Mouse (Mus musculus) right cerebral cortex, postnatal 14 days (tissue): ENCODE measurements around the gene Adssl1.
A peak's percentile ranks its signal among the peaks of the same experiment; 100 is the strongest.

Experiments used
- DNase-seq: peaks from one replicate; pipeline ENCODE4 v3.0.0; 2022

The Adssl1 gene

GRCm38 (mm10) chr12:112660576-112661326 lies 40.9 kb downstream of the Adssl1 start:
- no peak for DNase-seq

- DNase-seq, result no peak
These were observed 41.4 kb downstream of the Adssl1 start for GRCm38 (mm10) chr12:112661327-112661605.

- no peak for DNase-seq
These were observed 42.0 kb downstream of the Adssl1 start for GRCm38 (mm10) chr12:112661851-112662250.

- no peak for DNase-seq
These were observed 43.5 kb downstream of the Adssl1 start for GRCm38 (mm10) chr12:112663303-112663702.

GRCm38 (mm10) chr12:112663716-112664115 lies 43.9 kb downstream of the Adssl1 start:
- DNase-seq, result no peak

GRCm38 (mm10) chr12:112664124-112664523 lies 44.3 kb downstream of the Adssl1 start:
- no peak for DNase-seq

GRCm38 (mm10) chr12:112664656-112665055 lies 44.8 kb downstream of the Adssl1 start:
- no peak for DNase-seq

- peak; percentile 88 for DNase-seq
These were observed 45.6 kb downstream of the Adssl1 start for GRCm38 (mm10) chr12:112665445-112665844.

- DNase-seq, result no peak
These were observed 46.2 kb downstream of the Adssl1 start for GRCm38 (mm10) chr12:112665881-112666544.

GRCm38 (mm10) chr12:112667619-112668297 lies 47.9 kb downstream of the Adssl1 start:
- no peak for DNase-seq

GRCm38 (mm10) chr12:112670718-112671393 lies 51.0 kb downstream of the Adssl1 start:
- no peak for DNase-seq

- DNase-seq, result no peak
These were observed 52.0 kb downstream of the Adssl1 start for GRCm38 (mm10) chr12:112671891-112672290.

- DNase-seq, result no peak
These were observed 53.1 kb downstream of the Adssl1 start for GRCm38 (mm10) chr12:112672744-112673575.

GRCm38 (mm10) chr12:112673576-112674091 lies 53.8 kb downstream of the Adssl1 start:
- DNase-seq, result peak; percentile 67

- DNase-seq, result peak; percentile 44
These were observed 54.5 kb downstream of the Adssl1 start, which contains the start of gene Akt1 for GRCm38 (mm10) chr12:112674132-112675011. Gene Akt1 (minus strand): TSS chr12:112674884.

GRCm38 (mm10) chr12:112675245-112676035 lies 55.6 kb downstream of the Adssl1 start:
- peak; percentile 84 for DNase-seq

GRCm38 (mm10) chr12:112677076-112677475 lies 57.2 kb downstream of the Adssl1 start:
- DNase-seq, result no peak

- no peak for DNase-seq
These were observed 58.2 kb downstream of the Adssl1 start for GRCm38 (mm10) chr12:112677943-112678554.

- DNase-seq, result no peak
These were observed 58.7 kb downstream of the Adssl1 start, which contains the start of gene Zbtb42 for GRCm38 (mm10) chr12:112678555-112679026. Gene Zbtb42 (plus strand): TSS chr12:112678828.
